Mouse (Mus musculus) megakaryocyte, embryonic 14.5 days (primary cell): Measurements from ENCODE around the gene Lig4. TPM values are rescaled to one million over a fixed set of nuclear protein-coding genes. Genes with fewer than 3 reads are reported as not detected.

Source experiments
- H3K27me3 ChIP-seq: replicated peaks from 2 replicates; pipeline ENCODE3; 2012; ENCODE audit warnings: inconsistent platforms
- H3K36me3 ChIP-seq: replicated peaks from 2 replicates; pipeline ENCODE3; 2012; ENCODE audit warnings: low read length, inconsistent platforms, mixed read lengths
- H3K4me1 ChIP-seq: 2 replicates; pipeline ENCODE4 v1.6.1; 2012; ENCODE audit warnings: inconsistent platforms
- H3K4me3 ChIP-seq: replicated peaks from 2 replicates; pipeline ENCODE3; 2012; ENCODE audit warnings: moderate library complexity, mild to moderate bottlenecking, inconsistent platforms
- H3K9me3 ChIP-seq: 2 replicates; pipeline ENCODE4 v1.6.1; 2012; ENCODE audit warnings: inconsistent platforms
- FLI1 ChIP-seq: IDR thresholded peaks from 2 replicates; pipeline ENCODE4 v1.6.1; 2012; ENCODE audit warnings: low read length, inconsistent platforms, mixed read lengths
- GATA1 ChIP-seq: IDR thresholded peaks from 3 replicates; pipeline ENCODE4 v1.6.1; 2012; ENCODE audit warnings: mixed read lengths, low read length, inconsistent platforms, borderline replicate concordance
- polyA plus RNA-seq: library from polyadenylated mRNA; stranded (reverse); fragments of >175 nt; gene quantifications from 2 replicates; pipeline ENCODE4 v1.2.3, GENCODE M21; 2012; ENCODE audit warnings: low replicate concordance; ENCODE audit not compliant: insufficient read depth

Gene Lig4
- polyA plus RNA-seq, result 0.22 TPM in 1 of 2 replicates, not detected in the other

DNA sequence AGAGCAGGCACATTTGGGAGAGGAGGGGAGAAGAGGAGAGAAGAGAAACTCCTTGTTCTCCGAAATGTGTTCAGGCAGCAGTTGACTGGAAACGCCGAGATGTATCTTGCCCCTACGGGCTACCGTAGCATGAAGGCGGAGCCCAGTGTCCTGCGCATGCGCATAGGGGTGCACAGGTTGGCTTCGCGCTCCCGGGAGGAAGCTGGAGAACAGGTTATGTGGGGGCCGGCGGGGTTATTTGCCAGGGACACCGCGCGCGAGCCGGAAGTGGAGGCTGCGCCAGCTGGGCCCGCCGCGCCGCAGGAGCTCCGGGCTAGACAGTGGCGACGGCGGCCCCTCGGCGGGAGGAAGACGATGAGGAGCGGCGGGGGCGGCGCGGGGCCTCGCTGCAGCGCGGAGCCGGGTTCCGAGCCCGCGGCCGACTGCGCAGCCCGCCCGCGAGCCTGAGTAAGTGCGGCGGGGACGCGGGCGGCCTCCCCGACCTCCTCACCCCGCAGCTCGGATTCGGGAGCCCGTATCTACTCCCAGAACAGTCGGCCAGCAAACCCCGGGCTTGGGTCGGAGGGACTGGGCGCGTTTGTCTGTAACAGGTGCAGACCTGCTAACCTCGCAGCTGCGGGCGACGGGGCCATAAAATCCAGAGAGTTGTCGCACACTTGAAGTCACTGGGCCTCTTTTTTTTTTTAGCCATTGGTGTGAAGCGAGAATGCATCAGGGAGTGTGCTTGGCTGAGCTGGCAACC lies at the start of gene Lig4, which contains the start of gene Abhd13:
Lig4 (minus strand) TSS at position 114 of the 742 bp plus-strand sequence.
Abhd13 (plus strand) TSS at position 135 of the 742 bp plus-strand sequence.
- H3K4me3 ChIP-seq, result peak within 1 kb of the TSS; percentile 92
- H3K27me3 ChIP-seq, result no peaks in the 10 kb centered on the region
- H3K36me3 ChIP-seq, result peaks cover 20% of the 10 kb centered on the region
- TF ChIP-seq FLI1, result no peak
- no peak for TF ChIP-seq GATA1
- peaks cover 56% of the 10 kb centered on the region for H3K4me1 ChIP-seq
- H3K9me3 ChIP-seq, result no peaks in the 10 kb centered on the region

DNA sequence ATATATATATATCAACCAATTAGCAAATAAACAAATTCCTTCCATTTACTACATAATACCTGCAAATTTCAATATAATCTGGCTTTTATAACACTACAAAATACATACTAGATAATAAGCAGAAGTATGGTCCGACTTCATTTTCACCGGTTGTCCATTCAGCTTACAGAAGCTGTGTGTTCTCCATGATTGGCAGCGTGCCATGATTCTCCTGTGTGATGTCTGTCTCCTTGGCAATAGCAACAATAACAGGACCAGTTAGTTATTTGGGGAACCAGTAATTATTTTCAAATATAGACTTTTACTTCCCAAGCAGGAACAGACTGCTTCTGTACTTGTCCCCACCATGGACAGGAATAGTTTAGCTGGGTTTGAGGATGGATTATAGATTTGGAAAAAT lies 39.7 kb upstream of the Lig4 start:
- no peaks in the 10 kb centered on the region for H3K36me3 ChIP-seq
- H3K4me1 ChIP-seq, result no peaks in the 10 kb centered on the region
- peaks cover 8% of the 10 kb centered on the region for H3K9me3 ChIP-seq
- H3K27me3 ChIP-seq, result no peaks in the 10 kb centered on the region
- no peak overlapping the region for H3K4me3 ChIP-seq
- TF ChIP-seq FLI1, result no peak
- no peak for TF ChIP-seq GATA1

- Histone ChIP-seq H3K27me3 (no peaks in the 10 kb centered on the region), H3K4me1 (no peaks in the 10 kb centered on the region), H3K9me3 (peaks cover 8% of the 10 kb centered on the region), H3K36me3 (no peaks in the 10 kb centered on the region), H3K4me3 (no peak overlapping the region)
- no peak for TF ChIP-seq FLI1
- no peak for TF ChIP-seq GATA1
Observed at GRCm38 (mm10) chr8:10016252-10016651, 38.8 kb upstream of the Lig4 start.

GRCm38 (mm10) chr8:10007660-10008028 lies 30.2 kb upstream of the Lig4 start:
- Histone ChIP-seq H3K36me3 (no peaks in the 10 kb centered on the region), H3K4me3 (no peak overlapping the region), H3K27me3 (peaks cover 33% of the 10 kb centered on the region), H3K4me1 (peaks cover 16% of the 10 kb centered on the region), H3K9me3 (no peaks in the 10 kb centered on the region)
- no peak for TF ChIP-seq GATA1
- no peak for TF ChIP-seq FLI1

DNA sequence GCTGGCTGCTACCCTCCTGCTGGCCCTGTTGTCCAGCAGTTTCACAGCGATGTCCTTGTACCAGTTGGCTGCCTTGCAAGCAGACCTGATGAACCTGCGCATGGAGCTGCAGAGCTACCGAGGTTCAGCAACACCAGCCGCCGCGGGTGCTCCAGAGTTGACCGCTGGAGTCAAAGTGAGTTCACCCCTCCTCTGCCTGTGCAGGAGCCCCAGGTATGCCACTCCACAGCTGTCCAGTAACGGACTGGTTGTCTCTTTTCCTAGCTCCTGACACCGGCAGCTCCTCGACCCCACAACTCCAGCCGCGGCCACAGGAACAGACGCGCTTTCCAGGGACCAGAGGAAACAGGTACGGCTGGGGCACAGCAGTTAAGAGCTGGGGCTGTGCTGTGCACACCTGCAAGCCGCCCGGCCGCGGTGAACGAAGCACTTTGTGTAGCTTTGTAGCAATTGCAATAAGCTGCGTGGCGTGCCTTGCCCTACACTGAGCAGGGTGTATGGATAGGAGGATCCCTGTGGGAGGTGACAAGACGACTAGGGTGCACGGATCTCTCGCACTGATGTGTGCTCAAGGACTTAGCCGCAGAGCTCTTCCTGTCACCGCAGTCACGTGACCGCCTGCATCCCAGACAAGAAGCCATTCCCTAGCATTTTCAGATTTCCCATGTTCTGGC lies 29.6 kb upstream of the Lig4 start:
- Histone ChIP-seq H3K4me1 (peaks cover 16% of the 10 kb centered on the region), H3K27me3 (peaks cover 33% of the 10 kb centered on the region), H3K36me3 (no peaks in the 10 kb centered on the region), H3K4me3 (peak overlapping the region; percentile 88), H3K9me3 (no peaks in the 10 kb centered on the region)
- no peak for TF ChIP-seq GATA1
- TF ChIP-seq FLI1, result no peak

GRCm38 (mm10) chr8:10006156-10006985 lies 28.9 kb upstream of the Lig4 start, which contains the start of gene Tnfsf13b:
Gene Tnfsf13b (plus strand): TSS chr8:10006467.
- Histone ChIP-seq H3K27me3 (peaks cover 33% of the 10 kb centered on the region), H3K4me1 (peaks cover 16% of the 10 kb centered on the region), H3K4me3 (peak within 1 kb of the TSS; percentile 88), H3K9me3 (no peaks in the 10 kb centered on the region), H3K36me3 (no peaks in the 10 kb centered on the region)
- TF ChIP-seq FLI1 (no peak), GATA1 (no peak)

- Histone ChIP-seq H3K9me3 (no peaks in the 10 kb centered on the region), H3K27me3 (peaks cover 33% of the 10 kb centered on the region), H3K4me3 (no peak overlapping the region), H3K36me3 (no peaks in the 10 kb centered on the region), H3K4me1 (peaks cover 16% of the 10 kb centered on the region)
- TF ChIP-seq FLI1 (no peak), GATA1 (no peak)
Observed at GRCm38 (mm10) chr8:10004115-10004514, 26.6 kb upstream of the Lig4 start.

DNA sequence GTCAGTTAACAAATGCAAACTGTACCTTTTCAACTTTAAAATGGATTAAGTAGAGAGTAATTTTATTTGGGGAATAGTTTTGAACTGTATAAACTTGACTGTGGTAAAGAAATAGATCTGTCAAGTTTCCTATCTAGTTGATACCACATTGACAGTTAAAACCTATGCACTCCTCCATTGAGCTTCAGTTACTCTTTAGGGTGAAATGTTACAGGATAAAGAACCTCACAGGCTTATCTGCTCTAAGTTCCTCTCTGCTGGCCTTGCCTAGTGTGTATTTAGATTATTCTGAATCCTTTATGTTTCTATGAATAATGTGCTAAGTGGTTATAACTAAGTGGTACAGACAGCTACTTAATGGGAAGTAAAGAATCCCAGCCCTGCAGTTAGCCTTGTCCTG lies 2.7 kb upstream of the Lig4 start:
- no peak for TF ChIP-seq FLI1
- no peak for TF ChIP-seq GATA1

DNA sequence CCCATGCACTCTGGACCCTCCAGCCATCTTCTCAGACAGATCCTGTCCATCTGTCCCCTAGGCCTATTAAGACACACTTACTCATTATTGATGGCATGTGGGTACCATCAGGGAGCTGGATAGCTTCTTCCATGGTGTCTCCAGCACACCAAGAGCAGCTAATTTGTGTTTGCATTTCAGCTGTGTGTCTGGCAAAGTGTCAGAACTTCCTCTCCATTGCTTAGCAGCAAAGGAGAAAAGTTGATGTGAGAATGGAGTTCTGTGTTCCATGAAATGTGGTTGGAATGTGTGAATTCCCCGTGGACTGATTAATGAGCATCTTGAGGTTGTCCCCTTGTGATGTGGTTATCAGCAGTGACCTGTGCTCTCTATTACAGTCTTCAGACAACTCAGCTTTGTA lies 2.3 kb upstream of the Lig4 start:
- H3K27me3 ChIP-seq, result no peaks in the 10 kb centered on the region
- H3K4me1 ChIP-seq, result peaks cover 61% of the 10 kb centered on the region
- no peaks in the 10 kb centered on the region for H3K9me3 ChIP-seq
- H3K36me3 ChIP-seq, result peaks cover 31% of the 10 kb centered on the region
- TF ChIP-seq GATA1 (no peak), FLI1 (no peak)
- peak overlapping the region; percentile 10 for H3K4me3 ChIP-seq

More for the DNA sequence above, 2.7 kb upstream of the Lig4 start:
- no peaks in the 10 kb centered on the region for H3K9me3 ChIP-seq
- H3K4me3 ChIP-seq, result no peak overlapping the region
- no peaks in the 10 kb centered on the region for H3K27me3 ChIP-seq
- H3K4me1 ChIP-seq, result peaks cover 59% of the 10 kb centered on the region
- H3K36me3 ChIP-seq, result peaks cover 33% of the 10 kb centered on the region
